Mouse (Mus musculus): Measurements from ENCODE around the gene Rasgrp2.
A peak's percentile ranks its signal among the peaks of the same experiment; 100 is the strongest.

Gene Rasgrp2

DNA sequence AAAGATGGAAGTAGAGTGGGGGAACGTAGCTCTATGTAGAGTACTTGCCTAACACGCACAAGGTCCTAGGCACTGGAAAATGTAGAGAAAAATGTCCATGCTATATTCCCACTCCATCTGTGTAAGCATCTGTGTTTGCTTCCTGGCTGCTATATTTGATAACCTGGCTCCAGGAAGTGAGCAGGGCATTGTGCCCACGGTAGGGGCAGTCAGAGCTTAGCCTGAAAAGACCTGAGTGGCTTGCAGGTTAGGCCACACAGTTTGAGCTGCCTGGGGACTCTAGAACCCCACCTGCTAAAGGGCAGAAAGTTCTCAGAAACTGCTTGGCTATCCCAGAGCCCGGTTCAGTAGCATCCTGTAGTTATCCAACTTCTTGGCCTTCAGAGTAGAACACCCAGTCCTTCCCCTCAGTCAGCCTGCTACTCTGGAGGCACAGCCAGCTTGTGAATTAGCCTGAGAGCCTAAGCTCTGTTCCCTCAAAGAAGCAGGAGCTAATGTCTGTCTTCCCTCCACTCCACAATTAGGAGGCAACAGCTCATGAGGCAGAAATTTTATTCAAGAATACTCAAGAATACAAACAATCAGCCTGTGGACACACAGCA, 16.7 kb upstream of the Rasgrp2 start:
- DNase-seq (ENCODE audit: low spot score in 2 of 2) = no peak

DNA sequence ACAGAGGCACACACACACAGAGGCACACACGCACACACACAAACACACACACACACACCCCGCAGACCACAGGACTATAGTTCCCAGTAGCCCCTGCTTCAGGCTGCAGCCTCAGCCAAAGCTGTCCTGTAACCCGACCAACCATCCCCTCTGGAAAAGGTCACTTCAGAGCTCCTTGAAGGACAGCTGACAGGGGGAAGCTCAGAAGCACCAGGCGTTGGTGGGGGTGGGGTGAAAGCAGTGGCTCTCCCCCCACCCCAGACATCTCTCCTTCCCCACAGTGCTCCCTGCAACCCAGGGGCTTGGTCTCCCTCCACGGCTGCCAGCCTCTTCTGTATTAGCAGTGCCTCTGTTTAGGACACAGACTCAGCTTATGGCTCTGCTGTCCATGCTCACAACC, 15.7 kb upstream of the Rasgrp2 start:
- no peak for DNase-seq (ENCODE audit: low spot score in 2 of 2)

DNA sequence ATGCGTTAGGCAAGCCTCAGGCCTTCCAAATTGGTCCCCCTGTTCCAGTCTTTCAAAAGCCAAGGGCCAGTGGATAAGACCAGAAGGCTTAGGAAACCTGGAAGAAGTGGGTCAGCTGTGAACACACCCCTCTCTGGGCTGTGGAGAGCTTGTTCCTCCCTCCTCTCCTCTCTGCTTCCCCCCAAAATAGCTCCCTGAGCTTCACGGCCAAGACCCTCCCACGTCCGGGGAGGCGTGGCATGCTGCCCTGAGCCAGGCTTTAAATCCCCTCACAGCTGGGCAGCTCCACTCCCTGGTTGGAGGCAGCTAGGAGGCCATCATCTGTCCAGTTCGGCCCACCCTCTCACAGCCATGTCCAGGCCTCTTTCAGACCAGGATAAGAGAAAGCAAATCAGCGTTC, 15.0 kb upstream of the Rasgrp2 start, which contains the start of gene Pygm:
Pygm (plus strand) TSS at position 272 of the 400 bp plus-strand sequence.
- peak; percentile 71 to 72 for DNase-seq (ENCODE audit: low spot score in 2 of 2)

DNA sequence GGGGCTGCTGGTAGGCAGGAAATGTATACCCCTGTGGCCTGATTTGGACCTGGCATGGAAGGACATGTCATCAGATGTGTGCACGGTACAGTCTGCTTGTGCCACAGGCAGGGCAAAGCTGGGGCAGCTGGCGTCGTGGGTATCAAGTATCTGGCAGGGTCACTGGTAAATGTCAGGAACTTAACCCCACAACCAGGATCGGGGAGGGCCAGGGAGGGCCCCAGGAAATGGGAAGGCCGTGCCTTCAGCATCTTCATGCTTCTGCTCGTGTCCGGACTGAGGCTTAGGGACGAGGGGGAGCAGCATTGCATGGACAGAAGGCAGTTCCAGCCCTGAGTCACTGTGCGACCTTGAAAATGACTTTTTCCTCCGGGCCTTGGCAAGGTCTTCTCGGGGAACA, 14.2 kb upstream of the Rasgrp2 start:
- no peak for DNase-seq (ENCODE audit: low spot score in 2 of 2)

DNA sequence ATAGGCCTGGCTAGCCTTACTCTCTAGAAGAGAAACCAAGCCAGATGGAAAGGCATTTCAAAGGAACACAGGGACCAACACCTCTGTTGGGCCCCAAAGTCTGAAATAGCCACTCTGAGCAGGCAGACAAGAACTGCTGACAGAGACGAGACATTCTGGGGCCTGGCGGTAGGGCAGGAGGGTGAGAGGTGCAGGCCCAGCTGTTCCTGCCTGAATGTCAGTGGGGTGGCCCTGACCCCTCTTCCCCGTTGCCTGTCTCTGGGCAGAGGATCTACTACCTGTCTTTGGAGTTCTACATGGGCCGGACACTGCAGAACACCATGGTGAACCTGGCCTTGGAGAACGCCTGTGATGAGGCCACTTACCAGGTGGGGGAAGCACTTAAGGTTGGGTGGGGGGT, 13.7 kb upstream of the Rasgrp2 start:
- DNase-seq (ENCODE audit: low spot score in 2 of 2) = no peak

DNA sequence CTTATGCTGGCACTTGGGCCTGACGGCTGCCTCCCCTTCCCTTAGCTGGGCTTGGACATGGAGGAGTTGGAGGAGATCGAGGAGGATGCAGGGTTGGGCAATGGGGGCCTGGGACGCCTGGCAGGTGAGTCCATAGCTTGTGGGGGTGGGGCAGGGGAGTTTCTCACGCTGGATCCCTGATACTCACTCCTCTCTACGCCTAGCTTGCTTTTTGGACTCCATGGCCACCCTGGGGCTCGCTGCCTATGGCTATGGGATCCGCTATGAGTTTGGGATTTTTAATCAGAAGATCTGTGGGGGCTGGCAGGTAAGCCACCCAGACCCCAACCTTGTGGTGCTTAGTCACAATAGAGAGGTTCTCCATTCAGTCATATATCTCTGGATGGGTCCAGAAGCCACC, 13.3 kb upstream of the Rasgrp2 start:
- DNase-seq (ENCODE audit: low spot score in 2 of 2) = no peak

DNA sequence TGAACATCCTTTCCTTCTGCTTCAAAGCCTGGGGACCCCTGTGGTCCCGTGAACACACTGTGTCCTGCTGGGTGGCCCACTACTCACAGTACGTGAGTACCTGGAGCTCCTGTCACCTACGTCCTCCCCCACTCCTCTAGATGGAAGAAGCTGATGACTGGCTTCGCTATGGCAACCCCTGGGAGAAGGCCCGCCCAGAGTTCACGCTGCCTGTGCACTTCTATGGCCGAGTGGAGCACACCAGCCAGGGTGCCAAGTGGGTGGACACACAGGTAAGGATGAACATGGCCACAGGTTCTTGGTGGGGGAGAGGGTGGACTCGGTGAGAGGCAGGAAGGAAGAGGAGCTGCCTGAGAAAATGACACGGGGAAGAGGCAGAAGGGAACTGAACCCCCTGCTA, 12.9 kb upstream of the Rasgrp2 start:
- no peak for DNase-seq (ENCODE audit: low spot score in 2 of 2)

DNA sequence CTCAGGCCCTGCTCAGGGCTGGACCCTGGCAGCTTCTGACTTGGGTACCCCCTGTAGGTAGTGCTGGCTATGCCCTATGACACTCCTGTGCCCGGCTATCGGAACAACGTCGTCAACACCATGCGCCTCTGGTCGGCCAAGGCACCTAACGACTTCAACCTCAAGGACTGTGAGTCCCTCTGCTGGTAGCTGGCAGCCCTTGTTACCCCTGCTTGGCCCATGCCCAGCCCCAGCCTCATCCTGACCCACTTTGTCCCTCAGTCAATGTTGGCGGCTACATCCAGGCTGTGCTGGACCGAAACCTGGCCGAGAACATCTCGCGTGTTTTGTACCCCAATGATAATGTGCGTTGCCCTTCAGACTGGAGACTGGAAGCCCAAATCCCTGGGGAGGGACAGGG, 11.1 kb upstream of the Rasgrp2 start:
- no peak for DNase-seq (ENCODE audit: low spot score in 2 of 2)

DNA sequence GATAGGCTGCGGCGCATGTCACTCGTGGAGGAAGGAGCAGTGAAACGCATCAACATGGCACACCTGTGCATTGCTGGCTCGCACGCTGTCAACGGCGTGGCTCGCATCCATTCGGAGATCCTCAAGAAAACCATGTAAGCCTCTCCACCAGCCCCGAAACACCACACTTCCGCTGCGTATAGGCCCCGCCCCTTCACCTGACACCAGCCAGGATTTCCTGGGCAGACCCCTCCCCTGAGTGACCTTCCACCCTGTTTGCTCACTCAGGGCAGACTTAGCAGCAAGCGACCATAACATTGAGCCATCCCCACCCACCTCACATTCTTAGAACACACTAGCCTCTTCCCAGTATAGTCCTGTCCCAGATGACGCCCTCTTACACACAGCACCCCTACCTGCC, 9.3 kb upstream of the Rasgrp2 start:
- DNase-seq (ENCODE audit: low spot score in 2 of 2) = no peak

DNA sequence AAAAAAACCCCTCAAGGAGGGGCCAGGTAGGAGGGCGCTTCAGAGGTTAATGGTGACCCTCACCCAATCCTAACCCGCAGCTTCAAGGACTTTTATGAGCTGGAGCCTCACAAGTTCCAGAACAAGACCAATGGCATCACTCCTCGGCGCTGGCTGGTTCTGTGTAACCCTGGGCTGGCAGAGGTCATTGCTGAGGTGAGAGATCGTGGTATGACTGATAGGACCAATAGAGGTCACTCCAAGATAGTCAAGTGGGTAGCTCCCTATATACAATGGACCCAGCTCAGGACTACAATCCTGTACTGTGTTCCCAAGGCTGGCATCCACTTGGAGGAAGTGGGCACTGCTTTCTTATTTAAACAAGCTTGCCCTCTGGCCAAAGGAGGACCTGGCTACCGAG, 8.9 kb upstream of the Rasgrp2 start:
- no peak for DNase-seq (ENCODE audit: low spot score in 2 of 2)

DNA sequence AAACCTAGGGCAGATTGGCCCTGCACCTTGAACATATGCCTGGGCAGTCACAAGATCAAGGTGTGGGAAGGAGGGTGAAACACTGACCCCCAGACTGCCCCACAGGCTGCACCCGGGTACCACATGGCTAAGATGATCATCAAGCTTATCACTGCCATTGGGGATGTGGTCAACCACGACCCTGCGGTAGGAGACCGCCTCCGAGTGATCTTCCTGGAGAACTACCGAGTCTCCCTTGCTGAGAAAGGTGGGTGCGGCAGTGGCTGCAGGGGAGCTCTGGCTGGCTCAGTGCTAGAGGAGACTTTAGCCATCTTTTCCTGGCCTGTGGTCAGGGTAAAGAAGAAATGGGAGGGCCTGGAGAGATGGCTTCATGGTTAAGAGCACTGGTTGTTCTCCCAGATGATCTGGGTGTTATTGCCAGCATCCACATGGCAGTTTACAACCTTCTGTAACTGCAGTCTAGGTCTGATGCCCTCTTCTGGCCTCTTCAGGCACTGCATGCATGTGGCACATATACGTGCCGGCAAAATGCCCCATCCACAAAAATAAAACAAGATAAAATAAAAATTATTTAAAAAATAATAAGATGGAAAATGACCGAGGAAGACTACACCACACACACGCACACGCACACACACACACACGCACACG, 6.3 kb upstream of the Rasgrp2 start:
- DNase-seq (ENCODE audit: low spot score in 2 of 2) = no peak

DNA sequence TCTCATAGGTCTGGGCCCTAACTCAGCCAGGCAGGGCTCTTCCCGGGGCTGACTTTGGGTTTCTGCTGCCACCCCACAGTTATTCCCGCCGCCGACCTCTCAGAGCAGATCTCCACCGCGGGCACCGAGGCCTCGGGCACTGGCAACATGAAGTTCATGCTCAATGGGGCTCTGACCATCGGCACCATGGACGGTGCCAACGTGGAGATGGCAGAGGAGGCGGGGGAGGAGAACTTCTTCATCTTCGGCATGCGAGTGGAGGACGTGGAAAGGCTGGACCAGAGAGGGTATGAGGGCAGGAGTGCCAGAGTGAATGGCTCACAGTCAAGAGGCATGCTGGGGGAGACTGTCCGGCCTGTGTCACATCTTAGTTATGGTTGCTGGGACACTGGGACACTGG, 5.5 kb upstream of the Rasgrp2 start:
- DNase-seq (ENCODE audit: low spot score in 2 of 2) = no peak

DNA sequence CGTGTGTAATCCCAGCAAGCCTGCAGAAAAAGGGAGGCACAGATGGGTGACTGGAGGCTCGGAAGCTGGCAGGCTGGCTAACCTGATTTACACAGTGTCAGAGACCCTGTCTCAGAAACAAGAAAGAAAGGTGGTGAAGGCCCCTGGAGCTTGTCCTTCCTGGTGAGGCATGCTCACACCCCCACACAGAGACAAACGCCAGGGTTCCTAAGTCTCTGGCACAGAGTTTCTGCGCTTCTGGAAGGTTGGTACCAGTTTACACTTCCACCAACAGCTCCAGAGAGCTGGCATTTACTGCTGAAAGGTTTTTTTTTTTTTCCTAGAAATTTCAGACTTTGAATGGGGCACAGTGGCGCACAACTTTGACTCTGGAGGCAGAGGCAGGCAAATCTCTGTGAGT, 2.9 kb upstream of the Rasgrp2 start:
- DNase-seq (ENCODE audit: low spot score in 2 of 2) = no peak

DNA sequence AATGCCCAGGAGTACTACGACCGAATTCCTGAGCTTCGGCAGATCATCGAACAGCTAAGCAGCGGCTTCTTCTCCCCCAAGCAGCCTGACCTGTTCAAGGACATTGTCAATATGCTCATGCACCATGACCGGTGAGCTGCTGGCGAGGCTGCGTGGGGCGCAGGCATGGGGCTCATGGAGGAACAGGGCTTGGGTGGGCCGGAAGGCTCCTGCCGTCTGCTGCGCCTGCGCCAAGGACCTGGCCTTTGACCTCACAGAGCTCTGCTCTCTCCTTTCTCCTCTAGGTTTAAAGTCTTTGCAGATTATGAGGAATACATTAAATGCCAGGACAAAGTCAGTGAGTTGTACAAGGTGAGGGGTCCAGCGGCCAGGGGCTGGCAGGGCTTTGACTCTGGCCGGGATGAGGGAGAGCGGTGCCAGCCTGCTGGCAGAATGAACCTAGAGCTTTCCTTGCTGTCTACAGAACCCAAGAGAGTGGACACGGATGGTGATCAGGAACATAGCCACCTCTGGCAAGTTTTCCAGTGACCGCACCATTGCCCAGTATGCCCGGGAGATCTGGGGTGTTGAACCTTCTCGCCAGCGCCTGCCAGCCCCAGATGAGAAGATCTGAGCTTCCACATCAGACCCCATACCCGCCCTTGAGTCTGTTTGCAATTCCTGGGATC, 1.4 kb upstream of the Rasgrp2 start:
- no peak for DNase-seq (ENCODE audit: low spot score in 2 of 2)

DNA sequence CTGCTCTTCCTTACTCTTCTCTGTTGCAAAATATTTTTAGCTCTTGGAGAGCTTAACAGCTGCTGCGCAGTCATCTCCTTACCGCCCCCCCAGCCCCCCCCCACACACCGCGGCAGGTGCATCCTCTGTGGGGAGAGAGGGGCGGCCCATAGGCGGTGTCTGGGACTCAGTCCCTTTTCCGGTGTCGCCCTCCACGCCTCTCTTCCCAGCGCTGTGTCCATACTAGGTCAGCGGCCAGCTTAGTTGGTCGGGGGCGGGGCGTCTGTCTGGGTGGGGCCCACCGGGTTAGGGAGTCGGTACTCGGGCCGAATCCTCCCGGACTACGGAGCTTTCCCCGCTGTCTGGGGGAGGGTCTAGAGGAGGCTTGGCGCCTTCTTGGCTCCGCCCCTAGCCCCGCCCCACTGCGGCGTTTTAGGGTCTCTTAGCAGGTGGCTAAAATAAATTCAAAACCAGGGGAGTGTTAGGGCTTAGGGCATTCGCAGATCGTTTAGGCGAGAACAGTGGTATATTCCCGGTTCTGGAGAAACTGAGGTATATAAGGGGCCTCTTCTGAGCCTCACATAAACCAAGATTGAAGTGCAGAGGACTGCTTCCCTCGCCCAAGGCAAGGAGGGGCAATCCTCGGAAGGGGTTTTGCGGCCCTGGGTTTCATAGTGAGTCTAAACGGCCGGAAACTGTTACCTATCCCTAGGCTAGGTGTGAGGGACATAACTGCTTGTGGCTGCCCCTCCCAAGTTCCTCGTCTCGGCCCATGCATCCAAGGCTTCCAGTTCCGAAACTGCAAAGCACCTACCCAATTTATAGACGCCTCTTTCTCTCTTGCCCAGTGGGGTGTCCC, 474 bp upstream of the Rasgrp2 start:
- DNase-seq (ENCODE audit: low spot score in 2 of 2) = no peak

DNA sequence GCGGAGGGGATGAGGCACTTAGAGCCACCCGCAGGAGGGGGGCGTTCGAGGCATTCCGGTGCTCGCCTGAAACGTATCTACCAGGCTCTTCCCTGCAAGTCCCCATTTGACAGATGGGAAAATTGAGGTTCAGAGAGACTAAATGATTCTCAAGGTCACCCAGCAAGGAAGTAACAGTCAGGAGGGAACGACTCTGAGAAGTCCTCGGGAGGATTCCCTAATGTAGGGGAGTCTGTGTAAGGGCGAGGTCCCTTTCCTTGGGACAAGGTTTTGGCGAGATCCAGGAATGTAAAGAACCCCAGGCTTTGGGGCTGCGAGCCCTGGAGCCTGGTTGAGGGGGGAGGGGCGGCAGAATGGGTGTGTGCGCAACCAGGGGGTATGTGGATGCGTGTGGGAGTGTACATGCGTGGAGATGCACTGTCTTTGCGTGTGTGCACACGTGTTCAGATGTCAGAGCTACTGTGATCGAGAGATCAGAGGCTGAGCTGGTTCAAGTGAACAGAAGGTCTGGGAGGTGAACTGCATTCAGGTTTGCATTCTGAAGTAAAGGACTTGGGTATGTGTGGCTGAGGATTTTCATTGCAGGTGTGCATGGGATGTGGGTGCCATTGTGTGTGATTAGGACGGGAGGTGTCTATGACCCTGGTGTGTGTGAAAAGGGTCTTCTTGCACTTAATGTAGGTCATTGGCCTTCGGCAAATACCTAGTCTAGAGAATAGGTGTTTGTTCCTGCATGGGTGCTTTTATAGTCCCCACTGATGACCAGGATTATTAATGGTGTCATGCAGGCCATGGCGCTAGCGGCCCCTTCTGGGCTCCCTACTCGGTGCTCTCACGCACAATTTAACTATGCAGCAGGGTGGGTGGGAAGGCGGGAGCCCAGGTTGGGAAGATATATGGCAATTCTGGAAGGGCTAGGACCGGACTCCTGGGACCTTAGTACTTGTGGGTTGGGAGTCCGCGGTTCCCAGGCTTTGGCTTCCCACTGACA, 1.3 kb downstream of the Rasgrp2 start:
- no peak for DNase-seq (ENCODE audit: low spot score in 2 of 2)

DNA sequence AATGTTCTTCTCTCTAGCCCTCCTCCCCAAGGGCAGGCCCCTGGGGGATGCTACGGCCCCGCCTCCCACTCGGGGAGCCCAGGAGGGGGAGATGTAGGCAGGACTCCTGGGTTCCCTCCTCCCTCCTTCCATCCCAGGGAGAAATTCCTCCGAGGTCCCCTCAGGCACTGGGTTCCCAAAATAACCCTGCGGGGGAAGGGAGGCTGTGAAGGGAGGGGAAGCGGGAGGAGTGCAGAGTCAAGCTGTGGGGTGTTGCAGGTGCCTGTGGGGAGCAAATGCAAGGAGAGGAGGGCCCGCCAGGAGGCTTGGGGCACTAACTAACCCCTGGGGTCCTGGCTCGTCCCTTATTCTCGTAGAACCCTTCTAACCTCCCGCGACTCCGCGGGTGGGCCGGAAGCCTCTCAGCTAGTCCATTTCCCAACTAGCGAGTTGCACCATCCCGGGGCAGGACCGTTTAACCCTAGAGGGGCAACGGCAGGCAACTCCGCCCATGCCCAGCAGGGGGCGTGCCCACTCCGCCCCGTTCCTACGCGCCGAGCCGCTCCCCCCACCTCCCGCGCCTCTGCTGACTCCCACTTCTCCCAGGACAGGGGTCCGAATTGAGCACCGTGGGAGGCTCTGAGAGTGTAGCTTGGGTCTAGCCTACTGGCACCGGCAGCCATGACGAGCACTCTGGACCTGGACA, 2.1 kb downstream of the Rasgrp2 start:
- peak; percentile 56 to 61 for DNase-seq (ENCODE audit: low spot score in 2 of 2)

DNA sequence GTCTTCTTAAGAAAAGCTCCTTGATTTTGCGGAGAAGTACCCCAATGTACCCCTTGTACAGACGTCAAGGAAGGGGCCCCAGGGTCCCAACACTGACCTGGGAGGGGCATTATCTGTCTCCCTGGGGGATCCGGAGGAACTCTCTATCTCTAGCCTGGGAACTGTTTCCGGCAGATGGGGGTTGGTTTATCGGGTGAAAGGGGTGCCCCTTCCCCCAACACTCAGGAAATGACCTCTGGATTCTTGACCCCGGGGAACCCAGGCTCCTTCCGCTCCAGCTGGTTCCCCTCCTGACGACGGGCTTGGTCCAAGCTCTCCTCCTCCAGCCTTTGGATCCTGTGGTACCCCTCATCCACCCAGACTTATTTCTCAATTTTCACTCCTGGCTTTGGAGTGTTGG, 2.8 kb downstream of the Rasgrp2 start:
- DNase-seq (ENCODE audit: low spot score in 2 of 2) = no peak

DNA sequence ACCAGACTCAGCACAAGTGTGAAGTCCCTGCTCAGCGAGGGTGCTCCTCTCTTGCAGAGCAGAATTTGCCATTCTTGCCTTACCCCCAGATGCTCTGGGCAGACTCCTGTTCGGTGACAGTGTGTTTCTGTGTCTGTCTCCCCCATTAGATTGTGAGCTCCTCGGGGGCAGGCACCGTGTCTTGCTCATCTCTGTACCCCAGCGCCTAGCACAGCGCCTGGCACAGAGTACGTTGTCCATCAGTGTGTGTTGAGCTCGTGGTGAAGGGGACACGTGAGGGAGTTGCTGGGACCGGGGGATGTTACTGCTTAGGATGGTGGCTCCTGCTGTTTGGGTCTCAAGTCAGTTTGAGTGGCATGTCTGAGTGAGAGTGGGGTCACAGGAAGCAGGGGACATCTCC, 4.7 kb downstream of the Rasgrp2 start:
- no peak for DNase-seq (ENCODE audit: low spot score in 2 of 2)

DNA sequence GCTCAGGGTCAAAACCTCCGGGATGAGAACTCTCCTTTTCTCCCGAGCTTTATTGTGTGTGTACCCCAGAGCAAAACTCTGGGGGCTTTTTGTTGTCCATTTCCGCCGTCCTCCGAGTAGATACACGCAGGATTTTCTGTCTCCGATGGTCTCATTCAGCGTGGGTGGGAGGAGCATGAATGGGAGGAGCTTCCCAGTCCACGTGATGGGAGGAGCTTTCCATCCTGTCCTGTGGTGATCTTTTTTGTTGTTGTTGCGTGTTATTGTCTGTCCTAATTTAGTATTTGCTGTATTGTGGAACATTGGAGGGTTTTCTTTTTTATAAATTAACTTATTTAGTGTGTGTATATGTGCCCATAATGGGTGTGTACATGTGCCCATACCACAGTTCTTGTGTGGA, 6.3 kb downstream of the Rasgrp2 start:
- DNase-seq (ENCODE audit: low spot score in 2 of 2) = no peak

DNA sequence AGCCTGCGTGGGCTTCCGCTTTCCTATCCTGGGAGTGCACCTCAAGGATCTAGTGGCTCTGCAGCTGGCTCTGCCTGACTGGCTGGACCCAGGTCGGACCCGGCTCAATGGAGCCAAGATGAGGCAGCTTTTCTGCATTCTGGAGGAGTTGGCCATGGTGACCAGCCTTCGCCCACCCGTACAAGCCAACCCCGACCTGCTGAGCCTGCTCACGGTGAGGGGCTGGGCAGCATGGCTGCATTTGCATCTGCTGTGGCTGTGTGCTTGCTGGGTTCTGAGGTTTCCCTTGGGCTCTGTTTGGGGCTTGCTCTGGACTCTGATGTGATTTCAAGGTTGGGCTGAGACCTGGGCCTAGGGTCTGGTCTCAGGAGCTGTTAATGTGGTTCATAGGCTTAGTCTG, 8.0 kb downstream of the Rasgrp2 start:
- DNase-seq (ENCODE audit: low spot score in 2 of 2) = no peak
